Mouse (Mus musculus): ENCODE results near the gene Cldn34b4.

The Cldn34b4 gene

DNA sequence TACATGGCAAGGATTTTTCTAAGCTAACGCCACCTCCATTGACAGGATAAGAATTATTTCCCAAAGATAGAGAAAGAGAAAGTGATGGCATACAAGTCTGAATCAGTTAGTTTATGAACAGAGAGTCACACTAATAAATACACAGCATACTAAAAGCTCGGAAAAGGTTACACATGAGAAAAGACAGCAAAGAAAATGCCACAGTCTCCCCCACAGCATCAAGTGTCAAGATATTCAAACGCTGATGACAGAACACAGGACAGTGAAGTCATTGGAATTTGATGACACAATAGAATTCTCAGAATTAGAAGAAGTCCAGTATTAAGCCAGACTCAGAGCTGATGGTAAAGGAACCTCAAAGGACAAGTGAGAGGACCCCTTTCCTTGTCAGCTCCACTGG lies at the start of gene Cldn34b4:
Cldn34b4 (plus strand) TSS at position 301 of the 400 bp plus-strand sequence.
- no peak for DNase-seq (ENCODE audit: low read depth)

All from c-Kit-positive CD71-positive TER-119-negative erythroid progenitor cells, embryonic 14.5 days (primary cell).